Mouse (Mus musculus) frontal cortex, adult 2 months (tissue): ENCODE results near the gene Trim71. TPM values are rescaled to one million over a fixed set of nuclear protein-coding genes. Genes with fewer than 3 reads are reported as not detected.
A peak's percentile ranks its signal among the peaks of the same experiment; 100 is the strongest.

Experiments used
- DNase-seq, 2 experiments: peaks; one replicate each; pipeline ENCODE4 v3.0.0; 2022; ENCODE audit warnings: low spot score in 1 of 2; ENCODE audit errors: extremely low spot score in 1 of 2
- polyA plus RNA-seq: library from polyadenylated mRNA; depleted of rRNA; stranded (reverse); fragments of >200 nt; gene quantifications from 2 replicates; pipeline ENCODE4 v1.2.3, GENCODE M21; 2012

The Trim71 gene
- polyA plus RNA-seq, 1 experiment: 0.26 TPM

DNA sequence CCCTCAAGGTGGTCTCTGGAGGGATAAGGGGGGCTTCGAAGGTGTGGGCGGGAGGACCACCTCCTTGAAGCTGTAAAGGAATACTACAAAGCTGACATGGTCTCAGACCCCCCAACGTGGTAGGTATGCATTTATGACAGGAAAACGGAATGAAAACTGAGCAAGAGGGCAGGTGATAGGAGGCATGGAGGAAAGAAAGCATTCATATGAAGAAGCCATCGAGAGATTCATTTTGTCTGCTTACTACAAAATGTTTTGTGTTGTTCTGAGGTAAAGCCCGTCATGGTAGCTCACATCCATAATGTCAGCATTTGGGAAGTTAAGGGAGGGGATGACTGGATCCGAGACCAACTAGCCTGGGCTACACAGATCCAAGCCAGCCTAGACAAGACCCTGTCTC is 4.0 kb downstream of the Trim71 start:
- no peak for DNase-seq

- no peak for DNase-seq
Measured at GRCm38 (mm10) chr9:114557086-114557485, 7.1 kb downstream of the Trim71 start.

- DNase-seq: no peak
Measured at GRCm38 (mm10) chr9:114556276-114556855, 7.8 kb downstream of the Trim71 start.

- no peak for DNase-seq
Measured at GRCm38 (mm10) chr9:114554355-114554979, 9.7 kb downstream of the Trim71 start.

- DNase-seq: no peak
Measured at GRCm38 (mm10) chr9:114553828-114554227, 10.3 kb downstream of the Trim71 start.

DNA sequence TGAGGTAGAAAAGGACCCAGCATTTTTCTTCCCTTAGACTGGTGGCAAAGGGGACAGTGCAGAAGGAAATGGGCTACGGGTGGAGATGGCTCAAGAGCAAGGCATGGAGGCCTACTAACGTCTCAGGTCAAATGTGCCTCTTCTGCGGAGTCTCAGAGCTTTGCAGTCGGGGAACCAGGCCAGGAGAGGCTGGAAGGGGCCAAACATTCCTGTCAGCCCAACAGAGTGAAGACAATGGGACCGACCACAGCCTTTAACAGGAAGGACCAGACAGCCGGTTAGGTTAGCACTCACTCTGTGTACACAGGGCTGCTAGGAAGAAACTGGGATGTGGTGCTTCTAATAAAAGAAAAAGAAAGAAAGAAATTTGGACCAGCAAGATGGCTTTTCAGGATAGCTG is 14.1 kb downstream of the Trim71 start:
- no peak for DNase-seq

GRCm38 (mm10) chr9:114549117-114549516 is 15.1 kb downstream of the Trim71 start:
- DNase-seq: no peak

- DNase-seq: no peak
Measured at GRCm38 (mm10) chr9:114548496-114548895, 15.7 kb downstream of the Trim71 start.

DNA sequence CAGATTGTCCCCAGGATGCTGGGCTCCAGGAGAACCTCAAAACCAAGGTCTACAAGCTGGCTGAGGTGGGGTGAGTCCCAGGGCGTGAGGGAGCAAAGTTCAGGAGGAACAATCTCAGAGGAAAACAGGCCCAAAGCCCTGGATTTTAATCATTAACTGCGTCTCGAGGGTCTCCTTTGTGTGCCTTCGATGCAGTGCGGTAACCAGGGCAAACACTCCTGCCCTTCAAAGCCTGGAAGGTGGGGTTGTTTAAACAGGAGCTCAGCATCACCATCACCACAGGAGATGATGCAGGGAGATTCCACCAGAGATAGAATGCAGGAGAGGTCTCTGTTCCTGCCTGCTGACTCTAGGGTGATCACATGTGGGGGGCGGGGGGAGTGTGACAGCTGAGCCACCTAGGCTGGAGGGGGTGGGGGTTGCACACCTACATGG is 16.5 kb downstream of the Trim71 start:
- DNase-seq: no peak

DNA sequence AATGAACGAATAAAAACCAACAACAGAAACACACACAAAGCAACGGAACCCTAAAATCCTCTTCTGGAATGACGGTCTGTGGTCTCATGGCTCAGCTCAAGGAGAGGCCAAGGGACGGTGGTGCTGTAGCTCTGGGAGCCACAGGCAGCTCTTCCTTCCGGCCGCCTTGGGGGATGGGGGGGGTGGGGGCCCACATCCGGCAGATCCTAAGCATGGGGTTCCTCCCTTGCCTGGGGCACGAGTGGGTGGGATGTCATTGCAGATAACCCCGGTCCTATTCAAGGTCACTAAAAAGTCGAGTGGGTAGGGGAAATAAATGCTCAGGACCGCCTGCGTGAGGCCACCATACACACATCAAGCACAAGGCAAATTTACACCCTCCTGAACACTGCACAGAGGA is 17.4 kb downstream of the Trim71 start:
- no peak for DNase-seq

DNA sequence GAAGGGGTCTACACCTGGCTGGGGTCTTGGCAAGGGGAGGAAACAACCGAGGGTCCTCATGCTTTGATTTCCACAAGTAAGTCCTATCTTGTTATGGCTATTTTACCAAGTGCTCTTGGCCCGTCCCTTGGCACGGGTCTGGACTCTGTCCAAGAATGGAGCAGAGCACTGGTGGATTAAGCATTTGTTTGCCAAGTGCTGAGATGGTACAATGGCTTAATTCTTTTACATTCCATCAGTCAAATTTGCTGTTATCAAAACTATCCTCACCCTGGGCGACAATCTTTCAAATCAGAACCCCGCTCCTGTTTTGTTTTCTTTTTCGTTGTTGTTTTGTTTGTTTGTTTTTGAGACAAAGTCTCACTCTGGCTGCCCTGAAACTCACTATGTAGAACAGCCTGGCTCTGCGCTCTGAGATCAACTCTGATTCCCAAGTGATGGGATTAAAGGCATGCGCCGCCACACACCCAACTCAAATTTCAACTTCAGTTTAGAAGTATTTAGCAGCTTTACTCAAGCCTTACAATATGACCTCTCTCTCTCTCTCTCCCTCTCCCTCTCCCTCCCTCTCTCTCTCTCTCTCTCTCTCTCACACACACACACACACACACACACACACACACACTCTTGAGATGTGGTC is 19.3 kb downstream of the Trim71 start:
- no peak for DNase-seq

DNA sequence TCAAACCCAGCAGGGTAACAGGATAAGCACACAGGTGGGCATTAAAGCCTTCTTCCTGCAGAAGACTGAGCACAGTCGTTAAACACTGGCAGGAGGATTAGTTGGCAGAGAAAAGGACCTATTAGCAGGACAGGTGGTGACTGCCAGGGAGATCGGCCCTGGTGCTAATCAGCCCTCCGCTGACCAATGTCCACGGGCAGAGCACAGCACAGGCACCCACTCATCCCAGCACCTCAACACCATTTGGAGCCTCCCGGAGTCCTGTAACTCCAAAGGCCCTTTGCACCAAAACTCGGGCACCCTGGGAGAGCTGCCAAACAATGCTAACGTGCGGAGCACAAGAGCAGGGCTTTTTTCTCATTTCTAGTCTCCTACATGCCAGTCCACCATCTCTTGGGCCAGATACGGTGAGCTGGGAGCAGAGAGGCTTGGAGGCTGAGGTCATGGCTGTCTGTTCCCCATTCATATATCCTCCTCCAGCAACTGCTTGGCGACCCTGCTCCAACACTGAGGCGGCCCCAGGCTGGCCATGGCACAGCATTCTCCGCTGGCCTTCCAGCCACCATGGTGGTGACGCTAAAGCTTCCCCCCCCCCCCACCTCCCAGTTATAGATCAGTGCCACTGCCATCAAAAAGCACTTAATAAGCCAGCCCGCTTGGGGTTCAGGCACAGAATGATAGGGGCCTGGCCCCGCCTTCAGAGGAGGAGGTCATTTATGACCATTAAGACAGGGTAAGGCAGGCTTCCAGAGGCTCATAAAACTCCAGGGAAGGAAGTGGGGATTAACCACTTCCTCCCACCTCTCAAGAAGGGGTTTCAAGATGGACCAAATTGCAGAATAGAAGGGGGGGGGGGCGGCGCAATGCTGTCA is 20.1 kb downstream of the Trim71 start:
- no peak for DNase-seq

- no peak for DNase-seq
Measured at GRCm38 (mm10) chr9:114541279-114541741, 22.9 kb downstream of the Trim71 start.

- no peak for DNase-seq
Measured at GRCm38 (mm10) chr9:114538996-114539563, 25.1 kb downstream of the Trim71 start.

- DNase-seq: no peak
Measured at GRCm38 (mm10) chr9:114536628-114537027, 27.5 kb downstream of the Trim71 start.

- DNase-seq: peak; percentile 20 to 45
Measured at GRCm38 (mm10) chr9:114534747-114535517, 29.2 kb downstream of the Trim71 start.

- no peak for DNase-seq
Measured at GRCm38 (mm10) chr9:114533848-114534247, 30.3 kb downstream of the Trim71 start.

DNA sequence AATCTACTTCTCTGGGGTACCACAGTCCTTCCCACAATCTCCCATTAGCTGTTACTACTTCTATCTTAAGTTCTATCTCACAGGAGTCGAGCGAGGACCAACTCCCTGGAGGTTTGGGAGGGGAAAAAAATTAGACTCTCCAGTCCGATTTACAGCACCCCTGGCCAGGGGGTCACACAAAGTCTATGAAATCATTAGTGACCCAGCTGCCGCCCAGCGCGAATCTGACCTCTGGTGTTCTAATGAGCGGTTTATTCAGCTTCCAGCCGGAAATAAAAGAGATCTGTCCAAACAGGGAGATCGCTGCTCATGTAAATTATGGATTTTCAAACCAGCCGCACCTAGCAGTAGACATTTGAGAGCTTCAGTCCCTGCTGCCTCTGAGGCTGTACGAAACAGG is 32.9 kb downstream of the Trim71 start:
- DNase-seq: no peak

- DNase-seq: no peak
Measured at GRCm38 (mm10) chr9:114528680-114529048, 35.5 kb downstream of the Trim71 start.
